Mouse (Mus musculus) kidney, adult 2 months (tissue): ENCODE data around the gene Vps54. TPM values are rescaled to one million over a fixed set of nuclear protein-coding genes. Genes with fewer than 3 reads are reported as not detected.
"Not testable (repeated sequence)": the region's sequence is repeated elsewhere in the genome, so short reads cannot be mapped to it uniquely, and the experiment has no call there.

Source experiments
- DNase-seq: peaks from one replicate; pipeline ENCODE4 v3.0.0; 2021
- H3K27ac ChIP-seq: fragments of 200-500 bp; 2 replicates; pipeline ENCODE4 v1.5.1; 2012; ENCODE audit warnings: low read depth, low read length, control low read depth, inconsistent platforms; ENCODE audit not compliant: insufficient read depth
- H3K27me3 ChIP-seq: fragments of 200-500 bp; replicated peaks from 2 replicates; pipeline ENCODE4 v1.6.1; 2012; ENCODE audit warnings: mild to moderate bottlenecking, moderate library complexity, low read length, inconsistent platforms; ENCODE audit not compliant: control insufficient read depth, insufficient read depth
- H3K36me3 ChIP-seq: fragments of 200-500 bp; 2 replicates; pipeline ENCODE4 v1.6.1; 2012; ENCODE audit warnings: mild to moderate bottlenecking, moderate library complexity, low read length, inconsistent platforms; ENCODE audit not compliant: control insufficient read depth, insufficient read depth
- H3K4me1 ChIP-seq: fragments of 200-500 bp; 2 replicates; pipeline ENCODE4 v1.6.1; 2011; ENCODE audit warnings: low read length; ENCODE audit not compliant: control insufficient read depth, insufficient read depth
- H3K4me3 ChIP-seq: fragments of 200-500 bp; 2 replicates; pipeline ENCODE4 v1.5.1; 2011; ENCODE audit warnings: mild to moderate bottlenecking, low read depth, low read length, control low read depth; ENCODE audit not compliant: insufficient read depth
- CTCF ChIP-seq: fragments of 200-500 bp; conservative IDR thresholded peaks from 2 replicates; pipeline ENCODE4 v1.5.1; 2011; ENCODE audit warnings: low read depth, mild to moderate bottlenecking, control low read depth, low read length, moderate library complexity, mixed read lengths; ENCODE audit not compliant: insufficient read depth, insufficient read length
- POLR2A ChIP-seq: fragments of 200-500 bp; IDR thresholded peaks from one replicate; pipeline ENCODE4 v1.6.1; 2011; ENCODE audit warnings: low read depth, low read length, control low read depth
- WGBS: fragments of 180-500 bp; shearing (Covaris S2); methylation state at CpG from one replicate; pipeline ENCODE4 v1.1.7; 2018; 5-methylcytosine and 5-hydroxymethylcytosine counted together
- polyA plus RNA-seq: library from polyadenylated mRNA; depleted of rRNA; stranded (reverse); fragments of >200 nt; gene quantifications from 2 replicates; pipeline ENCODE4 v1.2.3, GENCODE M21; 2012; rRNA removed

Gene Vps54
- polyA plus RNA-seq, result 11.8 and 13.3 TPM in 2 replicates

- peak; percentile 64 for DNase-seq
- TF ChIP-seq POLR2A, result no peak
- no peak for TF ChIP-seq CTCF
- no peaks in the 10 kb centered on the region for H3K36me3 ChIP-seq
- peak within 1 kb of the TSS; percentile 95 for H3K27ac ChIP-seq
- under 1% methylated on average over 73 of the region's 84 CpGs for WGBS
- H3K4me3 ChIP-seq, result peak within 1 kb of the TSS; percentile 75
- H3K4me1 ChIP-seq, result peaks cover 23% of the 10 kb centered on the region
- H3K27me3 ChIP-seq, result no peaks in the 10 kb centered on the region
Measured at GRCm38 (mm10) chr11:21239021-21239661, at the start of gene Vps54. Gene Vps54, plus strand, starts transcription at chr11:21239281.

- H3K4me3 ChIP-seq, H3K36me3 ChIP-seq, H3K27me3 ChIP-seq, DNase-seq, H3K27ac ChIP-seq, H3K4me1 ChIP-seq: not testable (repeated sequence)
- 86% methylated on average over 8 of the region's 8 CpGs for WGBS
Measured at GRCm38 (mm10) chr11:21191821-21192220, 47.3 kb upstream of the Vps54 start.

- 94% methylated on average over 3 of the region's 3 CpGs for WGBS
- no peak overlapping the region for H3K4me3 ChIP-seq
- H3K4me1 ChIP-seq, result no peaks in the 10 kb centered on the region
- no peak for DNase-seq
- H3K27ac ChIP-seq, result no peak overlapping the region
- no peaks in the 10 kb centered on the region for H3K36me3 ChIP-seq
- TF ChIP-seq POLR2A (no peak), CTCF (no peak)
- H3K27me3 ChIP-seq, result no peaks in the 10 kb centered on the region
Measured at GRCm38 (mm10) chr11:21194851-21195250, 44.2 kb upstream of the Vps54 start.

DNA sequence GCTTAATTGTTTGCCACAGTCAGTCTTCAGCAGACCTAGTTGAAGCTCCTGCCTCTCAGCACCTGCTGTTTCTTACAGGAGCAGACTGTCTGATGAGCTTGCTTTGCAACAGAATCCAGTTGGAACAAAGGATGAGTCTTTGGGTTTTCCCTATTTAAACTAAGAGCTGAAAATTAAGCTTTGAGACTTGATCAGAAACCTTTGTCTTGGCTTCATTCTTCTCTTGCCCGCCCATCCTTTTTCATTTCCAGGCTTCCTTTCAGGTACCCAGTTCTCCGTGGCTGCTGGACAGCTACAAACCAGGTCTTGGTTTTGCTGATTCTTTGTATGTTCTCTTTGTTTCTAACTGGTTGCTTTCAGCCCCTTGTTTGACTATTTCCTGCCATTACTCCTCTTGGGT lies 30.0 kb upstream of the Vps54 start:
- no peak overlapping the region for H3K27ac ChIP-seq
- TF ChIP-seq POLR2A (no peak), CTCF (no peak)
- no peaks in the 10 kb centered on the region for H3K4me1 ChIP-seq
- no peak for DNase-seq
- H3K36me3 ChIP-seq, result no peaks in the 10 kb centered on the region
- H3K27me3 ChIP-seq, result no peaks in the 10 kb centered on the region
- 89% methylated on average over 2 of the region's 2 CpGs for WGBS
- H3K4me3 ChIP-seq, result no peak overlapping the region

- 95% methylated on average over 9 of the region's 9 CpGs for WGBS
- H3K4me3 ChIP-seq, H3K27me3 ChIP-seq, H3K27ac ChIP-seq, H3K36me3 ChIP-seq, DNase-seq, H3K4me1 ChIP-seq: not testable (repeated sequence)
Measured at GRCm38 (mm10) chr11:21209701-21210100, 29.4 kb upstream of the Vps54 start.

GRCm38 (mm10) chr11:21217419-21217818 lies 21.7 kb upstream of the Vps54 start:
- 83% methylated on average over 3 of the region's 3 CpGs for WGBS

GRCm38 (mm10) chr11:21219281-21219680 lies 19.8 kb upstream of the Vps54 start:
- Histone ChIP-seq H3K36me3 (no peaks in the 10 kb centered on the region), H3K4me3 (no peak overlapping the region), H3K4me1 (no peaks in the 10 kb centered on the region), H3K27ac (no peak overlapping the region), H3K27me3 (no peaks in the 10 kb centered on the region)
- 80% methylated on average over 2 of the region's 2 CpGs for WGBS
- TF ChIP-seq POLR2A (no peak), CTCF (no peak)
- no peak for DNase-seq

More at GRCm38 (mm10) chr11:21217419-21217818, 21.7 kb upstream of the Vps54 start:
- TF ChIP-seq POLR2A, result no peak
- TF ChIP-seq CTCF, result no peak
- H3K4me1 ChIP-seq, result no peaks in the 10 kb centered on the region
- no peak overlapping the region for H3K4me3 ChIP-seq
- H3K36me3 ChIP-seq, result no peaks in the 10 kb centered on the region
- no peak for DNase-seq
- no peaks in the 10 kb centered on the region for H3K27me3 ChIP-seq
- no peak overlapping the region for H3K27ac ChIP-seq
